Mouse (Mus musculus) limb, embryonic 14.5 days (tissue): ENCODE data around the gene Fen1. TPM values are rescaled to one million over a fixed set of nuclear protein-coding genes. Genes with fewer than 3 reads are reported as not detected.
"Not testable (repeated sequence)": the region's sequence is repeated elsewhere in the genome, so short reads cannot be mapped to it uniquely, and the experiment has no call there.

Experiments
- ATAC-seq: fragments of 200-750 bp; cut with Nextera tagmentation; 2 replicates; pipeline ENCODE4 v1.8.0; 2017; ENCODE audit warnings: low read depth, moderate number of reproducible peaks, moderate TSS enrichment; ENCODE audit not compliant: low FRiP score
- DNase-seq: peaks from one replicate; pipeline ENCODE4 v3.0.0-alpha.2; 2015; ENCODE audit warnings: low spot score
- H3K27ac ChIP-seq: fragments of 300-500 bp; sonication (generic); replicated peaks from 2 replicates; pipeline ENCODE4 v1.5.1; 2014; ENCODE audit warnings: low read depth, mild to moderate bottlenecking, low read length, moderate library complexity, mixed read lengths
- H3K27me3 ChIP-seq: fragments of 300-500 bp; sonication (generic); 2 replicates; pipeline ENCODE4 v1.6.1; 2014; ENCODE audit warnings: low read length, mixed read lengths; ENCODE audit not compliant: control insufficient read depth, insufficient read depth
- H3K36me3 ChIP-seq: fragments of 300-500 bp; sonication (generic); 2 replicates; pipeline ENCODE4 v1.6.1; 2014; ENCODE audit warnings: mild to moderate bottlenecking, low read length, moderate library complexity, mixed read lengths; ENCODE audit not compliant: control insufficient read depth, insufficient read depth
- H3K4me1 ChIP-seq: fragments of 300-500 bp; sonication (generic); 2 replicates; pipeline ENCODE4 v1.6.1; 2014; ENCODE audit warnings: antibody characterized with exemption, low read length, mixed read lengths; ENCODE audit not compliant: control insufficient read depth, insufficient read depth
- H3K4me2 ChIP-seq: fragments of 300-500 bp; sonication (generic); replicated peaks from 2 replicates; pipeline ENCODE4 v1.6.1; 2014; ENCODE audit warnings: low read depth, mild to moderate bottlenecking, low read length, moderate library complexity; ENCODE audit not compliant: severe bottlenecking
- H3K4me3 ChIP-seq: fragments of 300-500 bp; sonication (generic); replicated peaks from 2 replicates; pipeline ENCODE4 v1.5.1; 2014; ENCODE audit warnings: low read length
- H3K9ac ChIP-seq: fragments of 300-500 bp; sonication (generic); 2 replicates; pipeline ENCODE4 v1.6.1; 2014; ENCODE audit warnings: mild to moderate bottlenecking, low read depth, low read length, moderate library complexity; ENCODE audit not compliant: severe bottlenecking
- H3K9me3 ChIP-seq: fragments of 300-500 bp; sonication (generic); 2 replicates; pipeline ENCODE4 v1.6.1; 2016; ENCODE audit warnings: low read length; ENCODE audit not compliant: control insufficient read depth
- POLR2A ChIP-seq: fragments of 200-500 bp; IDR thresholded peaks from 2 replicates; pipeline ENCODE4 v1.8.0; 2012; ENCODE audit warnings: inconsistent platforms, mild to moderate bottlenecking, moderate library complexity, borderline replicate concordance; ENCODE audit not compliant: insufficient read depth, insufficient read length; ENCODE audit errors: extremely low read depth
- WGBS: fragments of 180-500 bp; shearing (Covaris S2); extraction: QIAGEN DNeasy Blood & Tissue Kit; methylation state at CpG from one replicate; pipeline ENCODE4 v1.1.7; 2014; 5-methylcytosine and 5-hydroxymethylcytosine counted together
- polyA plus RNA-seq, 2 experiments: library from polyadenylated mRNA; depleted of rRNA in 1 of 2; stranded (reverse) in 1 of 2; unstranded in 1 of 2; fragments of >200 nt; fragmentation: Nextera tagmentation in 1 of 2; extraction: Ambion mirVana in 1 of 2; gene quantifications; 2 replicates each; pipeline versions ENCODE4 v1.2.1 to v1.2.3; 2012 to 2014

Fen1 gene
- polyA plus RNA-seq, 2 experiments = 40.8 to 58.2 TPM

DNA sequence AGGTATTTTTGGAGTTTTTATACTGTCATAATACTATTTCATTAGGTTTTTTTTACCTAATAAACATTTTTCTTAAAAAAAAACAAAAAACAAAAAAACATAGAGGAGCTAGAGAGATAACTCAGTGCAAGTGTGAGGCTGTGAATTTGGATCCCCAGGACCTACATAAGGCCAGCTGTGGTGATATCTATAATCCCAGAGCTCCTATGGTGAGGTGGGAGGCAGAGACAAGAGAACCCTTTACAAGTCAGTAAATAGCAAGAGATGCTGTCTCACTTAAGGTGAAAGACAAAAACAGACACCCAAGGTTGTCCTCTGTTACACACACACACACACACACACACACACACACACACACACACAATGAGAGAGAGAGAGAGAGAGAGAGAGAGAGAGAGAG, 34.8 kb downstream of the Fen1 start:
- Histone ChIP-seq H3K27me3 (no peaks in the 10 kb centered on the region), H3K9me3 (no peaks in the 10 kb centered on the region), H3K4me1 (no peaks in the 10 kb centered on the region), H3K36me3 (no peaks in the 10 kb centered on the region), H3K27ac (no peak overlapping the region), H3K4me3 (no peak overlapping the region), H3K9ac (no peak overlapping the region), H3K4me2 (no peak overlapping the region)
- DNase-seq = no peak
- TF ChIP-seq POLR2A = no peak
- no peak for ATAC-seq

DNA sequence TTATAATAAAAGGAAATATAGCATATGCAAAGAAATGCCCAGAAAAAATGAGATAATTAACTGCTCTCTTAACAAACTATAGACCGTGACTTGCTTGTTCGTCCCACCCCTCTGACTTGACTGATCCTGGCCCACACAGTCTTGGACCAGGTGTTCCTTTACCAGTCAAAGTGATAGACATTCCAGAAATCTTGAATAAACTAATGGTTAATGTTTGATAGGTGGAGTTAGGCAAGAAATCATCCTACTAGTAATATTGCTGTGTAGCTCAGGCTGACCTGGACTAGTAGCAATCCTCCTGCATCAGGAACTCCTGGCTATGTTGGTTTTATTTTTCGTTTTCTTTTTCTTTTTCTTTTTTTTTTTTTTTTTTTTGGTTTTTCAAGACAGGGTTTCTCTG, 35.5 kb downstream of the Fen1 start:
- H3K9ac ChIP-seq = no peak overlapping the region
- no peak overlapping the region for H3K27ac ChIP-seq
- H3K4me2 ChIP-seq = no peak overlapping the region
- no peaks in the 10 kb centered on the region for H3K4me1 ChIP-seq
- H3K36me3 ChIP-seq = no peaks in the 10 kb centered on the region
- no peaks in the 10 kb centered on the region for H3K9me3 ChIP-seq
- TF ChIP-seq POLR2A = no peak
- DNase-seq = no peak
- H3K4me3 ChIP-seq = no peak overlapping the region
- ATAC-seq = no peak
- 85% methylated on average over 3 of the region's 3 CpGs for WGBS
- H3K27me3 ChIP-seq = no peaks in the 10 kb centered on the region

DNA sequence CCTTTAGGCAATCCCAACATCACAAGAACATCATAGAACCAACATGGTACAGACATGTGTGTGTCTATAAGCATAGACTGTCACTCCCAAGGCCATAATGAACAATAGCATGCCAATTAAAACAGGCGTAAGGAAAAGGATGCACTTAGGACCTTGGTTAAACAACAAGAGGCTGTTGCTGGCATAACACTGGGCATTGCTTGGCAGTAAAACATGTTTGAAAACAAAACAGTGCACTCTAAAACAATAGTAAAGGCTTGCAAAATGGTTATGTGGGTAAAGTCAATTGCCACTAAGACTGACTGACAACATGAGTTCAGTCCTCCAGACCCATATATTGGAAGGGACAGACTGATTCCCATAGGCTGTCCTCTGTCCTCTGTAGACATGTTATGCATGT, 36.0 kb downstream of the Fen1 start:
- TF ChIP-seq POLR2A = no peak
- no peak overlapping the region for H3K4me2 ChIP-seq
- no peaks in the 10 kb centered on the region for H3K27me3 ChIP-seq
- H3K4me1 ChIP-seq = no peaks in the 10 kb centered on the region
- no peak overlapping the region for H3K27ac ChIP-seq
- H3K9ac ChIP-seq = no peak overlapping the region
- H3K36me3 ChIP-seq = no peaks in the 10 kb centered on the region
- no peaks in the 10 kb centered on the region for H3K9me3 ChIP-seq
- 72% methylated on average over 1 of the region's 1 CpGs for WGBS
- no peak for ATAC-seq
- H3K4me3 ChIP-seq = no peak overlapping the region
- no peak for DNase-seq

DNA sequence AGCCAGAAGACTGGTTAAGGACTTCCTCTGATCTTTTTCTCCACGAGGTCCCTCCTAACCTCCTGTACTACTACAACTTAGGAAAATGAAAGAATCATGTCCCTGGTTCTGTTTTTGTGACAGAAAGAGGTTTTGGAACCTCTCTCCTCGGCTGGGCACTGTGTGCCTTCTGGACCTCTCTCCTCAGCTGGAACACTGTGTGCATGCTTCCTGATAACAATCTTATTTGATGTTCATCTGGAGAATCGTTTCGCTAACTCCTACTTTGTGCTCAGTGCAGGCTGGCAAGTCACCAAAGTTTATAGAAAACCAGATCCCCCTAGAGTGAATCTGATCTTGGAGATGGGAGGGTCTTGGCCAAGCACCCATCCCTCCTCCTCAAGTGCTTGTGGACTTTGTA, 36.9 kb downstream of the Fen1 start:
- DNase-seq (no peak), ATAC-seq (no peak)
- Histone ChIP-seq H3K27me3 (no peaks in the 10 kb centered on the region), H3K9ac (no peak overlapping the region), H3K9me3 (no peaks in the 10 kb centered on the region), H3K27ac (no peak overlapping the region), H3K4me2 (no peak overlapping the region), H3K4me3 (no peak overlapping the region), H3K4me1 (no peaks in the 10 kb centered on the region), H3K36me3 (no peaks in the 10 kb centered on the region)
- no peak for TF ChIP-seq POLR2A
- WGBS = 75% methylated on average over 4 of the region's 4 CpGs

DNA sequence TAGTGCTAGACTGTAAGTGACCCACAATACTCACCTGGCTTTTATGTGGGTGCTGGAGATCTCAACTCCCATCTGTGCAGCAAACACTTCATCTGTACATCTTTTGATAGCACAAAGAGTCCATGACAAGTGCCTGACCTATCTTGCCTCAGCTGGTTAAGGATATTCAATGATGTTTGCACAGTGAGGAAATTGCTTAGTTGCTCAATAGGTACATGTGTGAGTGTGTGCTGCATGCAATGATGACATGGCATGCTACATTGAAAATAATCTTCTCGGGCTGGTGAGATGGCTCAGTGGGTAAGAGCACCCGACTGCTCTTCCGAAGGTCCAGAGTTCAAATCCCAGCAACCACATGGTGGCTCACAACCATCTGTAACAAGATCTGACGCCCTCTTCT, 38.0 kb downstream of the Fen1 start:
- not testable (repeated sequence) for H3K9me3 ChIP-seq, H3K4me2 ChIP-seq, H3K27me3 ChIP-seq, H3K4me1 ChIP-seq, H3K27ac ChIP-seq, ATAC-seq, DNase-seq, H3K36me3 ChIP-seq, H3K4me3 ChIP-seq, H3K9ac ChIP-seq
- 78% methylated on average over 4 of the region's 4 CpGs for WGBS

DNA sequence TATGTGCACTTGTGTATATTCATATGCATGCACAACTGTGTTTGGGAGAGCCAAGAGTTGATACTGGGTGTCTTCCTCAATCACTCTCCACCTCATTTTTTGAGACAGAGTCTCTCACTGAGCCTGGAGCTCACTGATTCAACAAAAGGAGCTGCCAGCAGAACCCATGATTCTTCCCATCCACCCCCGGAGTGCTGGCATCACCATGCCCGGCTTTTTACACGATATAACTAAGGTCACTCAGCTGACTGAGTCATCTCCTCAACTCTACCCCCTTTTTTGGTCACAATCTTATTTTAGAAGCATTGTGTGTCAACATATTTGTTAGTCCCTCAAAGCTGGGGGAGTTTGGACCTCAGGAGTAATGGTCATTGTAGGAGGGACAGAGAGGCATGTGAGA, 40.1 kb downstream of the Fen1 start:
- TF ChIP-seq POLR2A = no peak
- no peaks in the 10 kb centered on the region for H3K9me3 ChIP-seq
- no peak overlapping the region for H3K9ac ChIP-seq
- H3K4me3 ChIP-seq = no peak overlapping the region
- no peak overlapping the region for H3K27ac ChIP-seq
- DNase-seq (no peak), ATAC-seq (no peak)
- 87% methylated on average over 3 of the region's 3 CpGs for WGBS
- no peak overlapping the region for H3K4me2 ChIP-seq
- no peaks in the 10 kb centered on the region for H3K27me3 ChIP-seq
- no peaks in the 10 kb centered on the region for H3K36me3 ChIP-seq
- H3K4me1 ChIP-seq = no peaks in the 10 kb centered on the region
